Mouse (Mus musculus): ENCODE results near the gene Arl4d. TPM values are rescaled to one million over a fixed set of nuclear protein-coding genes. Genes with fewer than 3 reads are reported as not detected.

The Arl4d gene
- polyA plus RNA-seq, 1 experiment from 2014 or later: 14.2 TPM

DNA sequence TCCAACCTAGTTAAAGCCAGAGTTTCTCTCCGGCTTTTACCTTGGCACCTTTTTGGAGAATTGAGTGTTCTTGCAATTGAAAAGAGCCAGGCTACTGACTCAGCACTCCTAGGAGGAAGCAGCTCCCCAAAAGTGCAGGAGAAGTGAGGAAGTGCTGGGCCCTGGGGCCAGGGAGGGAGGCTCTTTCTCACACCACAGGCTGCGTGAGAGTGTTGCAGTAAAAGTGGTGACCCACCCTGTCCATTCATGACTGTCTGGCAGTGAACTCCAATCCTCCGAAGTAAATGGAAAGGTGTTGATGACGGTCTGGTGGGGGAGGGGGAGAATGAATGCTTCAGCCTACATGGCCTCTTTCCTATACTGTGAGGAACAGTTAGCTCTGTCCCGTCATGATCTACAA is 43.1 kb downstream of the Arl4d start:
- Histone ChIP-seq H3K4me2 (replicated peaks; ENCODE audit: low read depth, low read length) (no peak overlapping the region), H3K4me1 (replicated peaks; ENCODE audit: control insufficient read depth, insufficient read depth, low read length) (no peaks in the 10 kb centered on the region), H3K27me3 (ENCODE audit: control insufficient read depth, insufficient read depth, low read length) (no peaks in the 10 kb centered on the region), H3K9ac (ENCODE audit: low read depth, low read length) (no peak overlapping the region), H3K4me3 (ENCODE audit: low read depth, low read length) (no peak overlapping the region), H3K36me3 (ENCODE audit: control insufficient read depth, insufficient read depth, low read length) (no peaks in the 10 kb centered on the region), H3K27ac (ENCODE audit: low read depth, low read length) (no peak overlapping the region), H3K9me3 (ENCODE audit: control insufficient read depth, low read length) (no peaks in the 10 kb centered on the region)
- ATAC-seq (ENCODE audit: low FRiP score) (no peak), DNase-seq (ENCODE audit: low spot score) (no peak)
- 64% methylated on average over 5 of the region's 5 CpGs for WGBS

- ATAC-seq (ENCODE audit: low FRiP score): no peak
- no peaks in the 10 kb centered on the region for H3K27me3 ChIP-seq (ENCODE audit: control insufficient read depth, insufficient read depth, low read length)
- WGBS: 85% methylated on average over 9 of the region's 9 CpGs
These were observed 47.5 kb downstream of the Arl4d start for GRCm38 (mm10) chr11:101712811-101713210.

GRCm38 (mm10) chr11:101714012-101714411 is 48.7 kb downstream of the Arl4d start:
- H3K4me3 ChIP-seq (ENCODE audit: low read depth, low read length): no peak overlapping the region
- no peaks in the 10 kb centered on the region for H3K27me3 ChIP-seq (ENCODE audit: control insufficient read depth, insufficient read depth, low read length)
- 65% methylated on average over 7 of the region's 7 CpGs for WGBS
- no peak overlapping the region for H3K4me2 ChIP-seq (replicated peaks; ENCODE audit: low read depth, low read length)
- no peaks in the 10 kb centered on the region for H3K4me1 ChIP-seq (replicated peaks; ENCODE audit: control insufficient read depth, insufficient read depth, low read length)
- no peaks in the 10 kb centered on the region for H3K9me3 ChIP-seq (ENCODE audit: control insufficient read depth, low read length)
- H3K36me3 ChIP-seq (ENCODE audit: control insufficient read depth, insufficient read depth, low read length): no peaks in the 10 kb centered on the region
- no peak for ATAC-seq (ENCODE audit: low FRiP score)
- peak overlapping the region; percentile 9; the same call in 1 of the 2 replicates for H3K27ac ChIP-seq (ENCODE audit: low read depth, low read length)
- no peak overlapping the region for H3K9ac ChIP-seq (ENCODE audit: low read depth, low read length)
- peak; percentile 21 for DNase-seq (ENCODE audit: low spot score)

More at GRCm38 (mm10) chr11:101712811-101713210, 47.5 kb downstream of the Arl4d start:
- Histone ChIP-seq H3K4me2 (replicated peaks; ENCODE audit: low read depth, low read length) (no peak overlapping the region), H3K36me3 (ENCODE audit: control insufficient read depth, insufficient read depth, low read length) (no peaks in the 10 kb centered on the region), H3K9me3 (ENCODE audit: control insufficient read depth, low read length) (no peaks in the 10 kb centered on the region), H3K4me3 (ENCODE audit: low read depth, low read length) (no peak overlapping the region), H3K9ac (ENCODE audit: low read depth, low read length) (no peak overlapping the region), H3K4me1 (replicated peaks; ENCODE audit: control insufficient read depth, insufficient read depth, low read length) (no peaks in the 10 kb centered on the region), H3K27ac (ENCODE audit: low read depth, low read length) (no peak overlapping the region)
- no peak for DNase-seq (ENCODE audit: low spot score)

Other genes starting within 250 kb of the Arl4d start
- gene Aarsd1, start 247.9 kb upstream of the Arl4d start, polyA plus RNA-seq (2014; fragmentation: Nextera tagmentation; extraction: Ambion mirVana): 90.9 and 97.5 TPM in 2 replicates
- 9.3 and 10.3 TPM in 2 replicates for gene Gm27029, start 240.7 kb upstream of the Arl4d start, polyA plus RNA-seq (2014; fragmentation: Nextera tagmentation; extraction: Ambion mirVana)
- 14.2 and 16.9 TPM in 2 replicates for gene Rundc1, start 240.5 kb upstream of the Arl4d start, polyA plus RNA-seq (2014; fragmentation: Nextera tagmentation; extraction: Ambion mirVana)
- 3.1 and 3.5 TPM in 2 replicates for gene Ptges3l, start 240.2 kb upstream of the Arl4d start, polyA plus RNA-seq (2014; fragmentation: Nextera tagmentation; extraction: Ambion mirVana)
- gene Rpl27, start 223.2 kb upstream of the Arl4d start, polyA plus RNA-seq (2014; fragmentation: Nextera tagmentation; extraction: Ambion mirVana): 387 and 395 TPM in 2 replicates
- 4.5 and 5.0 TPM in 2 replicates for gene Ifi35, start 217.1 kb upstream of the Arl4d start, polyA plus RNA-seq (2014; fragmentation: Nextera tagmentation; extraction: Ambion mirVana)
- 88.0 and 127 TPM in 2 replicates for gene Rnd2, start 200.5 kb upstream of the Arl4d start, polyA plus RNA-seq (2014; fragmentation: Nextera tagmentation; extraction: Ambion mirVana)
- gene Vat1, start 199.3 kb upstream of the Arl4d start, polyA plus RNA-seq (2014; fragmentation: Nextera tagmentation; extraction: Ambion mirVana): 74.5 and 89.4 TPM in 2 replicates
- 19.7 and 20.2 TPM in 2 replicates for gene Brca1, start 113.6 kb upstream of the Arl4d start, polyA plus RNA-seq (2014; fragmentation: Nextera tagmentation; extraction: Ambion mirVana)
- gene Nbr1, start 113.4 kb upstream of the Arl4d start, polyA plus RNA-seq (2014; fragmentation: Nextera tagmentation; extraction: Ambion mirVana): 83.0 and 93.1 TPM in 2 replicates
- gene Tmem106a, start 83.3 kb upstream of the Arl4d start, polyA plus RNA-seq (2014; fragmentation: Nextera tagmentation; extraction: Ambion mirVana): 3.4 and 3.5 TPM in 2 replicates
- not detected in 2 replicates for gene Gm11634, start 66.3 kb upstream of the Arl4d start, polyA plus RNA-seq (2014; fragmentation: Nextera tagmentation; extraction: Ambion mirVana)
- gene Rdm1, start 38.3 kb upstream of the Arl4d start, polyA plus RNA-seq (2014; fragmentation: Nextera tagmentation; extraction: Ambion mirVana): 34.5 and 35.5 TPM in 2 replicates
- 37.0 and 39.9 TPM in 2 replicates for gene Dhx8, start 67.4 kb downstream of the Arl4d start, polyA plus RNA-seq (2014; fragmentation: Nextera tagmentation; extraction: Ambion mirVana)
- gene Etv4, start 119.8 kb downstream of the Arl4d start, polyA plus RNA-seq (2014; fragmentation: Nextera tagmentation; extraction: Ambion mirVana): 4.6 and 5.7 TPM in 2 replicates
- gene Meox1, start 228.8 kb downstream of the Arl4d start, polyA plus RNA-seq (2014; fragmentation: Nextera tagmentation; extraction: Ambion mirVana): 1.2 and 2.1 TPM in 2 replicates